ENCODE assay signal across 17 mouse cellular contexts in the genomic region with DNA sequence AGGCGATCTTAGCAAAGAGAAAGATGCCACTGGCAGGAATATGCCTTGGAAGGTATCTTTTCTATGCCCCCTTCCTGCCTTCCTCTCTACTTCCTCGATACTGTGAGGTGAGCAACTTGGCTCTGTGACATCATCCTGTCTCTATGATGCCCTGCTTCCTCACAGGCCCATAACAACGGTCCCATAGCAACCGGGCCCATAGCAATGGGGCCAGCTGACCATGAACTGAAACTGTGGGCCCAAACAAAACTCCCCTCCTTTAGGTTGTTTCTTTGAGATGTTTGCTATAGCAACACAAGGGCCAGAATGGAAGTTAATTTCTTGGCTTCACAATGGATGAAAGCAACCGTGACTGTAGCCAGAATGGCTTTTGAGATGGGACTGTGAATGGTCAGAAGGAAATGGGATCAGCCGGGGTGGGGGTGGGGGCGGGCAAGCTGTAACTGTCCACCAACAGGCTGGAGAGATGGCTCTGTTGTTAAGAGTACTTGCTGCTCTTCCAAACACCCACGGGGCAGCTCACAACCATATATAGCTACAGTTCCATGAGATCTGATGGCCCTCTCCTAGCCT. TPM values are rescaled to one million over a fixed set of nuclear protein-coding genes. Genes with fewer than 3 reads are reported as not detected.
DNase-seq lines count a peak whose midpoint lies in the region; ATAC-seq lines count a peak whose summit lies in the region.
"Had no signal": no experiment of that assay in that cellular context is flagged by ENCODE, and none has a peak within 500 bp of the region (broad histone marks: within the 10 kb centered on the region; RNA-seq: fewer than 3 reads in every experiment).

No protein-coding gene starts in this region.

- H3K27me3 ChIP-seq in midbrain, embryonic 10.5 days (ENCODE audit: low read depth, poor library complexity, severe bottlenecking), result no peaks in the 10 kb centered on the region
- no peaks in the 10 kb centered on the region for H3K27me3 ChIP-seq in midbrain, embryonic 14.5 days (ENCODE audit: control insufficient read depth, insufficient read depth, low read length)
- no peaks in the 10 kb centered on the region for H3K27me3 ChIP-seq in hindbrain, embryonic 14.5 days (ENCODE audit: control insufficient read depth, insufficient read depth, low read length)
- no peaks in the 10 kb centered on the region for H3K27me3 ChIP-seq in neural tube, embryonic 13.5 days
- H3K27me3 ChIP-seq: CH12.LX; embryonic facial prominence, embryonic 13.5 days had no signal

- WGBS in midbrain, embryonic 10.5 days, result 61% methylated on average over 8 of the region's 8 CpGs
- 32% methylated on average over 8 of the region's 8 CpGs for WGBS in midbrain, embryonic 14.5 days
- WGBS in hindbrain, embryonic 14.5 days, result 32% methylated on average over 8 of the region's 8 CpGs
- WGBS in neural tube, embryonic 13.5 days, result 46% methylated on average over 8 of the region's 8 CpGs

- no peak overlapping the region for H3K4me3 ChIP-seq in midbrain, embryonic 10.5 days
- no peak overlapping the region for H3K4me3 ChIP-seq in midbrain, embryonic 14.5 days (replicated peaks; ENCODE audit: low read depth, low read length)
- no peak overlapping the region for H3K4me3 ChIP-seq in hindbrain, embryonic 14.5 days (replicated peaks; ENCODE audit: low read length)
- no peak overlapping the region for H3K4me3 ChIP-seq in neural tube, embryonic 13.5 days
- H3K4me3 ChIP-seq: embryonic facial prominence, embryonic 13.5 days; limb, embryonic 10.5 days had no signal

- H3K4me2 ChIP-seq in midbrain, embryonic 14.5 days (ENCODE audit: low read length), result no peak overlapping the region
- no peak overlapping the region for H3K4me2 ChIP-seq in hindbrain, embryonic 14.5 days (replicated peaks)
- no peak overlapping the region for H3K4me2 ChIP-seq in neural tube, embryonic 13.5 days
- H3K4me2 ChIP-seq: embryonic facial prominence, embryonic 13.5 days; liver, embryonic 11.5 days; lung, embryonic 14.5 days had no signal

- H3K9me3 ChIP-seq in midbrain, embryonic 10.5 days (replicated peaks), result peaks cover 6% of the 10 kb centered on the region; the same call in 1 of the 2 replicates
- no peaks in the 10 kb centered on the region for H3K9me3 ChIP-seq in midbrain, embryonic 14.5 days (ENCODE audit: control insufficient read depth, low read length)
- no peaks in the 10 kb centered on the region for H3K9me3 ChIP-seq in hindbrain, embryonic 14.5 days (ENCODE audit: control insufficient read depth, low read length)
- peaks cover 4% of the 10 kb centered on the region; the same call in 1 of the 2 replicates for H3K9me3 ChIP-seq in neural tube, embryonic 13.5 days
- H3K9me3 ChIP-seq: embryonic facial prominence, embryonic 13.5 days; limb, embryonic 10.5 days had no signal

- H3K27ac ChIP-seq in midbrain, embryonic 10.5 days (replicated peaks), result 0 out of 2 replicates have a peak overlapping the region, but pooled peaks have one; percentile 23
- no peak overlapping the region for H3K27ac ChIP-seq in midbrain, embryonic 14.5 days (replicated peaks; ENCODE audit: low read depth, low read length)
- H3K27ac ChIP-seq in hindbrain, embryonic 14.5 days, result no peak overlapping the region
- no peak overlapping the region for H3K27ac ChIP-seq in neural tube, embryonic 13.5 days (replicated peaks)
- H3K27ac ChIP-seq: embryonic facial prominence, embryonic 13.5 days; limb, embryonic 10.5 days had no signal

- no peak overlapping the region for H3K9ac ChIP-seq in midbrain, embryonic 14.5 days (replicated peaks; ENCODE audit: low read length)
- H3K9ac ChIP-seq in hindbrain, embryonic 14.5 days, result no peak overlapping the region
- no peak overlapping the region for H3K9ac ChIP-seq in neural tube, embryonic 13.5 days
- H3K9ac ChIP-seq: embryonic facial prominence, embryonic 13.5 days; lung, embryonic 14.5 days had no signal

- no peaks in the 10 kb centered on the region for H3K36me3 ChIP-seq in midbrain, embryonic 10.5 days
- H3K36me3 ChIP-seq in midbrain, embryonic 14.5 days (ENCODE audit: control insufficient read depth, insufficient read depth, low read length), result no peaks in the 10 kb centered on the region
- no peaks in the 10 kb centered on the region for H3K36me3 ChIP-seq in hindbrain, embryonic 14.5 days (replicated peaks; ENCODE audit: control insufficient read depth, insufficient read depth)
- H3K36me3 ChIP-seq in neural tube, embryonic 13.5 days, result no peaks in the 10 kb centered on the region
- H3K36me3 ChIP-seq: embryonic facial prominence, embryonic 13.5 days; limb, embryonic 10.5 days had no signal

- no peak for ATAC-seq in midbrain, embryonic 14.5 days (ENCODE audit: low FRiP score, low TSS enrichment)
- ATAC-seq in common myeloid progenitor, adult 5-6 weeks (replicated peaks; ENCODE audit: low read depth, poor library complexity, severe bottlenecking), result 0 out of 2 replicates have a peak, but pooled peaks have one; percentile 24
- ATAC-seq in hindbrain, embryonic 14.5 days (ENCODE audit: low FRiP score), result peak; percentile 51; the same call in 1 of the 2 replicates
- ATAC-seq in neural tube, embryonic 13.5 days (ENCODE audit: low read depth), result peak; percentile 85
- no peak for ATAC-seq in erythroid progenitor cell, adult 5-6 weeks (replicated peaks; ENCODE audit: low FRiP score, poor library complexity, severe bottlenecking)
- ATAC-seq: inflammation-experienced regulatory T-cells, adult 6 months had no signal

- DNase-seq in midbrain, embryonic 10.5 days (ENCODE audit: low spot score), result peak; percentile 42
- DNase-seq in midbrain, embryonic 14.5 days, result no peak
- no peak for DNase-seq in hindbrain, embryonic 14.5 days (ENCODE audit: low spot score)
- DNase-seq in cerebellum, adult 11 months, result no peak
- DNase-seq in kidney, adult 11 months, result no peak
- DNase-seq: cerebellum, postnatal 25 days; kidney, adult 9 months; lung, embryonic 14.5 days; right cerebral cortex, postnatal 25 days had no signal

- peaks cover 16% of the 10 kb centered on the region for H3K4me1 ChIP-seq in midbrain, embryonic 10.5 days
- no peaks in the 10 kb centered on the region for H3K4me1 ChIP-seq in midbrain, embryonic 14.5 days (ENCODE audit: control insufficient read depth, insufficient read depth, low read length)
- H3K4me1 ChIP-seq in hindbrain, embryonic 14.5 days (replicated peaks; ENCODE audit: control insufficient read depth, insufficient read depth, low read length), result no peaks in the 10 kb centered on the region
- 0 out of 2 replicates have a peak, but pooled peaks cover 15% of the 10 kb centered on the region for H3K4me1 ChIP-seq in neural tube, embryonic 13.5 days (replicated peaks)
- H3K4me1 ChIP-seq: limb, embryonic 10.5 days had no signal

RNA-seq across cellular contexts. Expression of a gene that starts 10.4 kb away (rescaled TPM):
- 44.9 and 45.7 TPM in 2 replicates for polyA plus RNA-seq in midbrain, embryonic 10.5 days (2016; fragmentation: Nextera tagmentation; extraction: Ambion mirVana)
- 29.6 and 32.0 TPM in 2 replicates for polyA plus RNA-seq in midbrain, embryonic 14.5 days (2014; fragmentation: Nextera tagmentation; extraction: Ambion mirVana)
- 29.8 and 33.7 TPM in 2 replicates for total RNA-seq in common myeloid progenitor, adult 5-6 weeks (2017)
- 28.3 and 30.8 TPM in 2 replicates for polyA plus RNA-seq in hindbrain, embryonic 14.5 days (2014; fragmentation: Nextera tagmentation; extraction: Ambion mirVana)
- polyA plus RNA-seq in neural tube, embryonic 13.5 days (2015; fragmentation: Nextera tagmentation; extraction: Ambion mirVana), result 38.7 and 40.0 TPM in 2 replicates
- total RNA-seq in erythroid progenitor cell, adult 5-6 weeks (2015; ENCODE audit: low replicate concordance), result 41.1 and 56.6 TPM in 2 replicates
- total RNA-seq in erythroid progenitor cell, adult 5-6 weeks (2017; ENCODE audit: low replicate concordance), result 55.4 and 81.1 TPM in 2 replicates

RNA-seq across cellular contexts. Expression of a gene that starts 52.4 kb away (rescaled TPM):
- polyA plus RNA-seq in midbrain, embryonic 10.5 days (2016; fragmentation: Nextera tagmentation; extraction: Ambion mirVana), result 0.35 and 0.38 TPM in 2 replicates
- polyA plus RNA-seq in midbrain, embryonic 14.5 days (2014; fragmentation: Nextera tagmentation; extraction: Ambion mirVana), result 0.61 and 0.88 TPM in 2 replicates
- total RNA-seq in common myeloid progenitor, adult 5-6 weeks (2017), result 14.3 and 19.7 TPM in 2 replicates
- 0.82 and 1.0 TPM in 2 replicates for polyA plus RNA-seq in hindbrain, embryonic 14.5 days (2014; fragmentation: Nextera tagmentation; extraction: Ambion mirVana)
- 0.69 and 1.1 TPM in 2 replicates for polyA plus RNA-seq in neural tube, embryonic 13.5 days (2015; fragmentation: Nextera tagmentation; extraction: Ambion mirVana)
- 8.3 and 9.6 TPM in 2 replicates for total RNA-seq in erythroid progenitor cell, adult 5-6 weeks (2015; ENCODE audit: low replicate concordance)
- 0.30 and 1.3 TPM in 2 replicates for total RNA-seq in erythroid progenitor cell, adult 5-6 weeks (2017; ENCODE audit: low replicate concordance)
- total RNA-seq: CH12.LX had no signal

Comparison
In these comparisons a context has a peak if more than half of its experiments do, and no peak if none do; other contexts are left out.
1. ATAC-seq: peak in common myeloid progenitor, adult 5-6 weeks (single experiment), hindbrain, embryonic 14.5 days (single experiment) and neural tube, embryonic 13.5 days (single experiment); none in midbrain, embryonic 14.5 days (single experiment) and erythroid progenitor cell, adult 5-6 weeks (single experiment).